Mouse (Mus musculus) lung, adult 2 months (tissue): ENCODE measurements around the gene Zfp536.

Experiments used
- CTCF ChIP-seq: fragments of 200-500 bp; IDR thresholded peaks from 2 replicates; pipeline ENCODE4 v1.5.1; 2011; ENCODE audit warnings: mild to moderate bottlenecking, low read length, control low read depth; ENCODE audit not compliant: insufficient read depth
- POLR2A ChIP-seq: fragments of 200-500 bp; IDR thresholded peaks from 2 replicates; pipeline ENCODE4 v1.6.1; 2011; ENCODE audit warnings: low read depth, mild to moderate bottlenecking, control low read depth, low read length, borderline replicate concordance; ENCODE audit errors: extremely low read depth

GRCm38 (mm10) chr7:37773312-37773702 is at the start of gene Zfp536:
- no peak for TF ChIP-seq CTCF
- TF ChIP-seq POLR2A: no peak
